Mouse (Mus musculus) naive thymus-derived CD4-positive, alpha-beta T cell, adult 2 months (primary cell): Measurements from ENCODE around the gene Leng8.

Source experiments
- DNase-seq: peaks from one replicate; pipeline ENCODE4 v3.0.0-alpha.2; 2011; ENCODE audit warnings: low read depth

Gene Leng8

DNA sequence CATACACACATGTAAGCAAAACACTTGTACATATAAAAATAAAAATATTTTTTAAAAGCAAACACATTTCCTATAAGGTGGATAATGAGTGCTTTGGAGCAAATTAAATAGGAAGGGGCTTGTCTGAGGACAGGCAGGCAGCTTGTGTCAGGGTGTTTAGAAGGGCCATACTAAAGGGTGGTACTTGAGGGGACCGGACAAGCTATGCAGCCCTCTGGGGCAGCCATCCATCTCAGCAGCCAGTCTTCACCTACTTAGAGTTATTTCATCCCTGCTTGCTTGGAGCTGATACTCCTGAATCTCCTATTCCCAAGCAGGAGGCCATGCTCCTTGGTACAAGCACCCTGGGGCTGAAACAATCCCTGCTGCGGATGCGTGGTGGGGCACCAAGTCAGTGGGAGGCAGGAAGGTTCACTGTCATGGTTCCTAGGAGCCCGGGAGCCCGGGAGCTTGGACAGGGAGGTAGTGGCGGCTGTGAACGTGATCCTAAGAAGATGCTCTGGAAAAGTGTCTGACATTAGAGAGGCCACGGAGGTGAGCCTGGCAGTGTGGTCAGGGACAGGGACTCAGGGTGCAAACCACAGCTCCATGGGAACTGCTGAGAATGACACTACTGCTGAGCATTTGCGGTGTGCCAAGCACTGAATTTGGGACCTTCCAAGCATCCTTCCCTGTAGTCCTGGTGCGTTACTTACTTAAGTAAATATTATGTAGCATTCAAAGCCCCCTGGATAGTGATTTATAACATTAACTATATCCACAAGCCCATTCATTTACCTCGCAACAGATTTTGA, 9.7 kb upstream of the Leng8 start:
- DNase-seq: no peak

GRCm38 (mm10) chr7:4127894-4128293, 8.9 kb upstream of the Leng8 start:
- no peak for DNase-seq

DNA sequence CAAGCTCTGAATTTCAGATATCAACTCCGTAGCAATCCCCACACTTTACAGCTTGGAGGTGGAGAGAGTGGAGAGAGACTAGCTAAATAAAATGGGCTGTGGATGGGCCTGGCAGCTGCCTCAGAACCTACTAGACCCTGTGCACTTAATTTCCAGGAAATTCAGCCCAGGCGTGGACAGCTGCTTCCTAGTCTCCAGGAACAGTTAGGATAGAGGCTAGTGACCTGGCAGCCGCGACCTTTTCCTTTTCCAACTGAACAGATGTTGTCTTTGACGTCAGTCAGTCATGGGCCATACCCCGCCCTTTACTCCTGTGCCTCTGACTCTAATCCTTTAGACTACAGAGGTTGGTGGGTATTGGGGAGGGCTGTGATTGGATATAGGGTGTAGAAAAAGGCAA, 8.0 kb upstream of the Leng8 start:
- no peak for DNase-seq

DNA sequence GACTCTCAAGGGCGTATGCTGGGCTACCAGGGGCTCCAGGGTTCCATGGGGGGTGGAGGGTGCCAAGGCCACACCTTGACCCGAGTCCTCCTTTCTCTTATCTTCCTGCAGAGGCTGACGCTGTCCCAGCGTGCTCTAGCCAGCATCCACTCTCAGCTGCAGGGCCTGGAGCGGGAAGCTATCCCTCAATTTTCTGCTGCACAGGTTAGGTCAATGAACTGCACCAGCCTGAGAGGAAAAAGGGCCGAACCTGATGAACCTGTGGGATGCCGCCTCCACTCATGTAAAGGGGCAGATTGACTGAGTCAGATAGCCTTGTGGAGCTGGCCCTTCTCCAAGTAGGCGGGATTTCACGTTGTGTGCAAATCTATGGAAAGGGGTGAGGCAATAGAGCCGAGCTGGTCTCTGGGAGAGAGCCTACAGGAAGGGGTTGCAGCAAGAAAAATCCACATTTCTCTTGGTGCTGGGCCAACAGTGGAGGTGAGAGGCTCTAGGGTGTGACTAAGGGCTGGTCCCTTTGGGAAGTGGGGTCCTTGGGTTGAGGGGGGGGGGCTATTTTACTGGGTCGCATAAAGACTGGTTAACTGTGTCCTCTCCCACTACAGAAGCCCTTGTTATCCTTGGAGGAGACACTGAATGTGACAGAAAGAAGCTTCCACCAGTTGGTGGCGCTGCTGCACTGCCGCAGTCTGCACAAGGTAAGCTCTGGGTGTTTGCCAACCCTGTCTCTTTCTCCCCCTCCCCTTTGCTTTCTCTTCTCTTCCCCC, 6.0 kb upstream of the Leng8 start:
- peak; percentile 93 for DNase-seq

- DNase-seq: no peak
These were observed 4.9 kb upstream of the Leng8 start for GRCm38 (mm10) chr7:4131964-4132363.

DNA sequence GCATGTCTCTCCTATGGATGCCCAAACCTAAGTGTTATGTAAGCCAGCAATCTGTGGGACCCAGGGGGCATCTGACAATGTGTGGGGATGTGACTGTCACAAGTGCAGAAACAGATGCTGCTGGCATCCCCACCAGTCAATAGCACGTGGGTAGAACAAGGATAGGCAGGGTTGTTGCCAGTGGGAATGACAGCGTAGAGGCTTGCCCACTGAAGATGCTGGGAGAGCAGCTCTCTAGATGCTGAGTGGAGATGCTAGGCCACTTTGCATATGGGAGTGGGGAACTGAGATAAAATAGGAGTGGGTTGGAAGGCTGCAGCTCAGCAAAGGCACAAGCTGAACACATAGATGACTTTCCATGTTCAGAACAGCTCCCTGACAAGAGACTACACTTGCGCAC, 4.3 kb upstream of the Leng8 start:
- no peak for DNase-seq

GRCm38 (mm10) chr7:4132998-4133397, 3.8 kb upstream of the Leng8 start:
- no peak for DNase-seq

- no peak for DNase-seq
These were observed 1.9 kb upstream of the Leng8 start for GRCm38 (mm10) chr7:4134911-4135310.

GRCm38 (mm10) chr7:4136404-4136770, 452 bp upstream of the Leng8 start:
- no peak for DNase-seq

GRCm38 (mm10) chr7:4137746-4138145, 907 bp downstream of the Leng8 start:
- no peak for DNase-seq

DNA sequence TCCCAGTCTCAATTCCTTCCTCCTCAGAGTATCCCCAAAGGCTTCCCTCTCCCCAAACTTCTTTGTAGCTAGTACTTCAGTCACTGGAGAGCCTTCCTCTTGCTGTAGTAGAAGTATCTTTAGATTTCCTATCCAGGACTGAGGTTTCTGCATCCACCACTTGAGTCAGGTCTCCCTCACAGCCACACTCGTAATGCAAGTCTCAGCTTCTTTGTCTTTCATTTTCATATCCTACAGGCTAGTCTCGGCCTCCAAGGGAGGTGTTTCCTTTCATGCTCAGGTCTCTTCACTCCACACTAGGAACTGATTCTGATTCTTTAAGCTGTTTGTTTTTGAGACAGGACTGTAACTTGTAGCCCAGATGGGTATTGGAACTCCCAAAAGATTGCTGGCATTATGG, 1.3 kb downstream of the Leng8 start:
- DNase-seq: no peak

GRCm38 (mm10) chr7:4138671-4139070, 1.8 kb downstream of the Leng8 start:
- no peak for DNase-seq

DNA sequence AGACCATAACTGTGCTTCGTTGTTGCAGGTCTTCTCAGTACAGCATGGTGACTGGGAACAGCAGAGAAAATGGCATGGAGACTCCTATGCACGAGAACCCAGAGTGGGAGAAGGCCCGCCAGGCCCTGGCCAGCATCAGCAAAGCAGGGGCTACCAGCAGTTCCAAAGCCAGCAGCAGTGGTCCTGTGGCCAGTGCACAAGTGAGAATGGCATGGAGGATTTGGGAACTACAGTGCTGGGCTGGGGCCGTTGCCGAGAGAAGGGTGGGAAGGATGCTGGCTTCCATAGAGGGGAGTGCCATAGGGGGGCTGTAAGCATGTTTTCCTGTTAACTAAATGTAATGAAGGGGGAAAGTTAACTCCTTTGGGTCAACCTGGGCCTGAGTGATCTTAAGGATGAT, 2.6 kb downstream of the Leng8 start:
- no peak for DNase-seq

GRCm38 (mm10) chr7:4141648-4142325, 4.9 kb downstream of the Leng8 start:
- no peak for DNase-seq

GRCm38 (mm10) chr7:4142796-4143445, 6.1 kb downstream of the Leng8 start:
- no peak for DNase-seq

GRCm38 (mm10) chr7:4143506-4143905, 6.7 kb downstream of the Leng8 start:
- no peak for DNase-seq

GRCm38 (mm10) chr7:4144046-4144445, 7.2 kb downstream of the Leng8 start:
- no peak for DNase-seq

- DNase-seq: no peak
These were observed 8.1 kb downstream of the Leng8 start for GRCm38 (mm10) chr7:4144766-4145551.

GRCm38 (mm10) chr7:4145552-4146190, 8.8 kb downstream of the Leng8 start:
- DNase-seq: peak; percentile 73

DNA sequence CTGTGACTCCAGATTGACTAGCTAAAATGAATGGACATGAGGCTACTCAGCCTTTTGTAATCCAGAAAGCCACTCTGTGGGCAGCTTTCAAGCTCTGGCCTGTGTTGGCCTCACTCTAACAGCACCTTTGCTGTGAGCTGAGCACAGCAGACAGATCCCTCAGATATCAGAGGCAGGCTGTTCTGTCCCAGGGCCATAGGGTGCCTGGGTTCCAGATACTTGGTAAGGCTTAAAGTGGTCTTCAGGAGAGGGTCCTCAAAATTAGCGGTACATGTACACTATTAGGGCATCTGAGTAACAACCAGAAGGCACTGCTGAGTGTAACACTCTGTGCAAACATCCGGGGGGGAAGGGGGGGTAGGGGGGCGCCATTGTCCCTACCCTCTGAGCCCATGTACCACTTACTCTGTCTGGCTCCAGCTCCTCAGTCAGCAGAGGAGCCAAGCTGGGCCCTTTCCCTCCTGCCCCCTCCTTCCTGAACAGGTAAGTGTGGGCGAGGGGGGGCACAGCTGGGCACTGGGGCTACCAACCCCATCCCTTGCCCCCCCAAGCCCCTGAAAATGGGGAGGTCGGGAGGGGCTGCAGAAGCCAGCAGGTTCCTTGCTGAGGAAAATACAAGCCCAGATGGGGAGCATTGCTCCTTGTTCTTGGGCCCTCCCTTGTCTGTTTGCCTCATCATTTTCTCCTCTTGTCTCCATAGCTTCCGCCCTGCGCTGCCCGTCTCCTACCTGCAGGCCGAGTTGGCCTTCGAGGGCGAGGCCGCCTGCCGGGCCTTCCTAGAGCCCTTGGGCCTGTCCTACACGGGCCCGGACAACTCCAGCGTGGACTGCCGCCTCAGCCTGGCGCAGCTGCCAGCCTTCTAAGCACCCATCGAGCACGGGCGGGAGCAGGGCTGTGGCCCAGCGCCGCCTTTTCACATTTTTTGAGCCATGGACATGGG, 9.7 kb downstream of the Leng8 start:
- DNase-seq: no peak
